Mouse (Mus musculus) liver, embryonic 15.5 days (tissue): ENCODE measurements at regions not wholly inside any gene's neighbourhood (a gene's known extent, or its start where the extent isn't known, plus 50 kb on each side); places are given as distances from the start of the nearest gene placed in this dataset.

Experiments used
- ATAC-seq: fragments of 200-750 bp; cut with Nextera tagmentation; 2 replicates; pipeline ENCODE4 v1.8.0; 2017; ENCODE audit warnings: moderate number of reproducible peaks, mild to moderate bottlenecking, moderate library complexity; ENCODE audit not compliant: insufficient read depth
- H3K27ac ChIP-seq: fragments of 300-500 bp; sonication (generic); replicated peaks from 2 replicates; pipeline ENCODE4 v1.5.1; 2015; ENCODE audit warnings: mild to moderate bottlenecking, inconsistent platforms
- H3K27me3 ChIP-seq: fragments of 300-500 bp; sonication (generic); 2 replicates; pipeline ENCODE4 v1.6.1; 2015; ENCODE audit warnings: mild to moderate bottlenecking, inconsistent platforms
- H3K36me3 ChIP-seq: fragments of 300-500 bp; sonication (generic); replicated peaks from 2 replicates; pipeline ENCODE4 v1.6.1; 2015; ENCODE audit warnings: moderate library complexity, mild to moderate bottlenecking, inconsistent platforms
- H3K4me1 ChIP-seq: fragments of 300-500 bp; sonication (generic); replicated peaks from 2 replicates; pipeline ENCODE4 v1.6.1; 2015; ENCODE audit warnings: inconsistent platforms
- H3K4me2 ChIP-seq: fragments of 300-500 bp; sonication (generic); 2 replicates; pipeline ENCODE4 v1.6.1; 2015; ENCODE audit warnings: moderate library complexity, mild to moderate bottlenecking, inconsistent platforms
- H3K4me3 ChIP-seq: fragments of 300-500 bp; sonication (generic); replicated peaks from 2 replicates; pipeline ENCODE4 v1.5.1; 2015; ENCODE audit warnings: mild to moderate bottlenecking, inconsistent platforms
- H3K9ac ChIP-seq: fragments of 300-500 bp; sonication (generic); 2 replicates; pipeline ENCODE4 v1.6.1; 2015; ENCODE audit warnings: moderate library complexity, mild to moderate bottlenecking, inconsistent platforms
- H3K9me3 ChIP-seq: fragments of 300-500 bp; sonication (generic); replicated peaks from 2 replicates; pipeline ENCODE4 v1.6.1; 2016; ENCODE audit warnings: inconsistent platforms
- WGBS: fragments of 180-500 bp; shearing (Covaris S2); methylation state at CpG from one replicate; pipeline ENCODE4 v1.1.7; 2015; ENCODE audit warnings: mixed read lengths; ENCODE audit not compliant: insufficient replicate concordance; 5-methylcytosine and 5-hydroxymethylcytosine counted together

DNA sequence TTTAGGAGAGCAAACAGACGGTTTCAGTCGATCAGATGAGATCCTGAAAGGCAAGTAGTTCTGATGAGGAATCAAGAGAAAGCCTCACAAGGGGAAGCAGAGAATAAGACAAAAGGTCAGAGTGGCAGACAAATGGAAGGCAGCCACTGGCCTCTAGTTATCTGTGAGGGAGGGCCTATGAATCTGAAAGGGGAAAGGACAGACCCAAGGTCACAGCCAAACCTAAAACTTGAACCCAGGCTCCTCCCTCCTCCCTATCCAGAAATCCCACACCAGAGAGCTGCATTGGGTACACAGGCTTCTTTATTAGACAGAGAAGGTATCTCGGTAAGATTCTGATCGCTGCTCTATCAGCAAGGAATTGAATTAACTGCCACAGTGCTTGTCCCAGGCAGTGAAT is 476.0 kb downstream of the Prss52 start:
- Histone ChIP-seq H3K27me3 (peaks cover 53% of the 10 kb centered on the region), H3K4me1 (no peaks in the 10 kb centered on the region), H3K9me3 (no peaks in the 10 kb centered on the region), H3K36me3 (no peaks in the 10 kb centered on the region), H3K9ac (no peak overlapping the region), H3K4me2 (no peak overlapping the region), H3K4me3 (no peak overlapping the region), H3K27ac (no peak overlapping the region)
- no peak for ATAC-seq
- WGBS = 60% methylated on average over 4 of the region's 4 CpGs

DNA sequence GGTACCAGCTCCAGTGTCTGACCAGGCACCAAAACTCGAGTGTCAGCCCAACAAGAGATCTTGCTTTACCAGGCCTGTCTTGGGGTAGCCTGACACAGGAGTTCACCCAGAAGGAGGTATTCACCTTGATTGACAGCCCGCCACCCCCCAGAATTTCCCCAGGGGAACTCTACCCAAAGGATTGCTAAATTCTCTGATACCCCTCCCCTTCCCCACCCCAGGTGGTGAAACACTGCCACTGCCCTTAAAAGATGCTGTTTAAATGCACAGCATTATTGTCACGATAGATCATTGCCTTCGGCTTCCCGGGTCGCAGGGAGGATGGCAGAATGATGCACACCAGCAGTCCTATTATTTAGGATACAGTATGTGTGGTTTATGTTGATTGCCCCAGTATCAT is 476.8 kb downstream of the Prss52 start:
- ATAC-seq = no peak
- no peaks in the 10 kb centered on the region for H3K9me3 ChIP-seq
- H3K4me2 ChIP-seq = no peak overlapping the region
- no peak overlapping the region for H3K4me3 ChIP-seq
- H3K27ac ChIP-seq = no peak overlapping the region
- no peak overlapping the region for H3K9ac ChIP-seq
- peaks cover 57% of the 10 kb centered on the region for H3K27me3 ChIP-seq
- no peaks in the 10 kb centered on the region for H3K36me3 ChIP-seq
- WGBS = 42% methylated on average over 6 of the region's 6 CpGs
- no peaks in the 10 kb centered on the region for H3K4me1 ChIP-seq

DNA sequence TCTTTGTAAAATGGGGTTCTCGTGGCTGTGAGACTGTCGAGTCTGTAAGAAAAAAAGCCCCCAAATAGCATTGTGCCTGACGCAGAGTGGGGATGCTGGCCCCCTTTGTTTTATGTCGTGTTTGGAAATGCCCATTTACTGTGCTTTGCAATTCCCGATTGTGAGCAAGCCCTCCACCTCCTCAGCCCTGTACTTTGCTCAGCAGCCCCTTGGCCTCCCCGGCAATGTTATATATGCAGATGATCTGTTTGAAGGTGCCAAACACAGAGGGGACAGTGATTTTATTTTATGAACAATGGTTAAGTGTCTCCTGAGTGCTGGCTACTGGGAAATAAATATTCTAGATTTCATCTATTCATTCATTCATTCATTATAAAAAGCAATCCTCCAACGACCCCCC is 477.6 kb downstream of the Prss52 start:
- no peak overlapping the region for H3K9ac ChIP-seq
- H3K4me2 ChIP-seq = no peak overlapping the region
- H3K4me1 ChIP-seq = no peaks in the 10 kb centered on the region
- no peaks in the 10 kb centered on the region for H3K36me3 ChIP-seq
- ATAC-seq = no peak
- H3K27me3 ChIP-seq = peaks cover 62% of the 10 kb centered on the region
- H3K4me3 ChIP-seq = no peak overlapping the region
- no peaks in the 10 kb centered on the region for H3K9me3 ChIP-seq
- 21% methylated on average over 7 of the region's 7 CpGs for WGBS
- no peak overlapping the region for H3K27ac ChIP-seq

DNA sequence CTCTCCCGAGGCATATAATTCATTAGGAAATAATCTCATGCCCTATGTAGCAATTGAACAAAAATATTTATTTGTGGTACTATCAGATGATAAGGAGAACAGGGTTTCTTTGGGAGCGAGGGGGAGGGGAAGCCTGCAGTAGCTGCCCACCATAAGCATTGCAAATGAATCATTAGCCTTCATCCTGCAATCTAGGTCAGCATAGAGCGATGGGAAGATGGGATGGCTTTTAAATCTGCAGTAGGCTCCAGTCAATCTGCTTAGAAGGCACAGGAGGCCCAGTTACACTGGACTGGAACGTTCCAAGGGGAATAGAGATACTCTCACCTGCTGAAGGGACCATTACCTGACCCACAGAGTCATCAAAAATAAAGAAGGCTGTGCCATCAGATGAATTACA is 478.7 kb downstream of the Prss52 start:
- H3K27ac ChIP-seq = no peak overlapping the region
- H3K9ac ChIP-seq = no peak overlapping the region
- peaks cover 74% of the 10 kb centered on the region for H3K27me3 ChIP-seq
- H3K36me3 ChIP-seq = no peaks in the 10 kb centered on the region
- no peaks in the 10 kb centered on the region for H3K9me3 ChIP-seq
- WGBS = 22% methylated on average over 4 of the region's 4 CpGs
- peaks cover 10% of the 10 kb centered on the region for H3K4me1 ChIP-seq
- ATAC-seq = no peak
- H3K4me2 ChIP-seq = no peak overlapping the region
- no peak overlapping the region for H3K4me3 ChIP-seq

DNA sequence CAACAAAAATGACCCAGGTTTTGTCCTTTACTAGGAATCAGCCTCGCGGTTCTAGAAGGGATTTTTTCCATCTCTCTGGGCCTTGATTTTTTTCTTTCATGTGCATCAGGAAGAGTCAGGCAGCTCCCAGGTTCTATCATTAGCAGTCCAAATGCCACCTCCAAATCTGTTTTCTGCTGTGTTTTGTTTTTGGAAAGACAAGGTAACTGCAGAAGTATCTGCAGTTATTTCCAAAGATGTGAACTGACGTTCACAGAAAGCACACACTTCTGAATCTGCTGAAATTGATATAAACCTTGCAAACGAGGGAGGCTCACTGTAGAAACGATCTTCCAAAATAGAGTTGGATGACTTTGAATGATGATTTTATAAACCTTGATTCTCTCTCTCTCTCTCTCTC is 480.1 kb downstream of the Prss52 start:
- Histone ChIP-seq H3K27ac (no peak overlapping the region), H3K9me3 (no peaks in the 10 kb centered on the region), H3K36me3 (no peaks in the 10 kb centered on the region), H3K4me3 (no peak overlapping the region), H3K9ac (no peak overlapping the region), H3K4me2 (no peak overlapping the region), H3K27me3 (peaks cover 84% of the 10 kb centered on the region), H3K4me1 (peaks cover 10% of the 10 kb centered on the region)
- WGBS = 46% methylated on average over 5 of the region's 5 CpGs
- ATAC-seq = no peak

DNA sequence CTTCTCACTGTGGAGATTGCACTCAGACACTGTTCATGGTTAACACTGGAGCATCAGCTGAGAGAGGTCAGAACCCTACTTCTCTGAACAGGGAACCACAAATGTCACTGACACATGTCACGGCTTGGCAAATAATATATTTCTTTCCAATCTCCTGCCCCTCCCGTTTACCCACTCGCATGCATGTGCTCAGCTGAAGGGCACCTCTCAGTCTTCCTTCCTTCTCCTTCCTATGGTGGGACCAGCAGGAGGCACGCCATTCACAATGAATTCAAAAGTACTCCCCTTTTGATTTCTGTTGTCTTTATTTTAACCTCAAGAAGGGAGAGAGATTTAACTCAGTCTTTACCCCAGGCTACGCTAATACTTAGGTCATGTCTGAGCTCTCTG is 481.0 kb downstream of the Prss52 start:
- Histone ChIP-seq H3K27ac (no peak overlapping the region), H3K9ac (no peak overlapping the region), H3K9me3 (no peaks in the 10 kb centered on the region), H3K4me1 (peaks cover 10% of the 10 kb centered on the region), H3K4me2 (no peak overlapping the region), H3K4me3 (no peak overlapping the region), H3K27me3 (peaks cover 93% of the 10 kb centered on the region), H3K36me3 (no peaks in the 10 kb centered on the region)
- WGBS = 9% methylated on average over 5 of the region's 5 CpGs
- ATAC-seq = no peak

DNA sequence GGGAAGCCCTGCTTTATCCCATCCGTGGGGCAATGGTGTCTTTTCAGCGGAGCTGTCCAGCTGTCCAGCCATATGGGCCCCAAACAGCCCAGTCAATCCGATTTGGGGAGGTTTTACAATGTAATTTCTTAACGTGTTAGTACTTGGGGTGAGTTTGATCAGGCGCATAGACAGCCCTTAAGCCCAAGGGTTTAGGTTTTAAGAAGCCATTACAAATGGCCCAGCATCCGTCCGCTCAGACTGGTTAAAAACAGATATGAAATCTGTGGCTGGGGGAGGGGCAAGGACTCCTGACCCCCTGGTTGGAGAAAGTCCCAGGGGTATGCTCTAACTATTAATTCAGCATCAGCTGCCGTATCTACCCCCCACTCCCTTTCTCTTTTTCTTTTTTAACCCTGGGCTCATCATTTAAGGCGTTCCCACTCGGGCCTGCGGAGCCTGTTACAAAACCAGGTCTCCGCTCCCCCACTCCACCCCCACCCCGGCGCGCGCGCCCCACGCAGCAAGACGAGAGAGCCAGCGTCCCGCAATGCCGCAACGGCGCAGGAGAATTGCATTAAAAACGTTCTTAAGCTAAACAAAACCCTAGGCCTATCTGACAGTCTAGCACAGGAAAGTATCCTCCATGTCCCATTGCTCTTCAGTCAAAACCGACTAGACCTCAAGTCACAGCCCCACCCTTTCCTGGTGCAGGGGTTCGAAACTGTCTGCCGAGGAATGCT is 481.5 kb downstream of the Prss52 start:
- peaks cover 94% of the 10 kb centered on the region for H3K27me3 ChIP-seq
- peaks cover 10% of the 10 kb centered on the region for H3K4me1 ChIP-seq
- no peaks in the 10 kb centered on the region for H3K36me3 ChIP-seq
- no peak for ATAC-seq
- no peak overlapping the region for H3K9ac ChIP-seq
- H3K9me3 ChIP-seq = no peaks in the 10 kb centered on the region
- no peak overlapping the region for H3K4me2 ChIP-seq
- 6% methylated on average over 28 of the region's 28 CpGs for WGBS
- no peak overlapping the region for H3K27ac ChIP-seq
- no peak overlapping the region for H3K4me3 ChIP-seq

DNA sequence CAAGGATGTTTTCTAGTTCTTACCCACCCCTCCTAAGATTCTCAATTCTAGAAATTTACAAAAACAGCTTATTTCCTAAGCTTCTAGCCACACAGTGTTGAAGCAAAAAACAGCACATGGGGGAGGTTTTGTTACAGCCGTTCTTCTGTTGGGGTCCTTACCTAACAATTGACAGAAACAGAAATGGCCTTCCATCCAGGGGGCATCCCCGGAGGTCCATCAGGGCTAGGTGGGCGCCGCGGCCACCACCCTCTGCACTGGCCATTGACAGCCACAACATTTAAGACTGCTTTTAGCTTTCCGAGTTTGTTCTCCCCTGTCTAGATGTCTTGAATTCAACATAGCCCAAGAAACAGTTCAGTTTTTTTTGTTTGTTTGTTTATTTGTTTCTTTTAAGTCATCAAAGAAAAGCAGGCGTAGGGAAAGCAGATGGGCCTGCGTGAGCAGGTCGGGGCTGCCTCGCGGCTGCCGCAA is 482.3 kb downstream of the Prss52 start:
- Histone ChIP-seq H3K9ac (no peak overlapping the region), H3K27me3 (peaks cover 96% of the 10 kb centered on the region), H3K4me1 (peaks cover 10% of the 10 kb centered on the region), H3K4me2 (no peak overlapping the region; the same call in 1 of the 2 replicates), H3K36me3 (no peaks in the 10 kb centered on the region), H3K27ac (no peak overlapping the region), H3K4me3 (no peak overlapping the region), H3K9me3 (no peaks in the 10 kb centered on the region)
- no peak for ATAC-seq
- WGBS = 5% methylated on average over 12 of the region's 12 CpGs

DNA sequence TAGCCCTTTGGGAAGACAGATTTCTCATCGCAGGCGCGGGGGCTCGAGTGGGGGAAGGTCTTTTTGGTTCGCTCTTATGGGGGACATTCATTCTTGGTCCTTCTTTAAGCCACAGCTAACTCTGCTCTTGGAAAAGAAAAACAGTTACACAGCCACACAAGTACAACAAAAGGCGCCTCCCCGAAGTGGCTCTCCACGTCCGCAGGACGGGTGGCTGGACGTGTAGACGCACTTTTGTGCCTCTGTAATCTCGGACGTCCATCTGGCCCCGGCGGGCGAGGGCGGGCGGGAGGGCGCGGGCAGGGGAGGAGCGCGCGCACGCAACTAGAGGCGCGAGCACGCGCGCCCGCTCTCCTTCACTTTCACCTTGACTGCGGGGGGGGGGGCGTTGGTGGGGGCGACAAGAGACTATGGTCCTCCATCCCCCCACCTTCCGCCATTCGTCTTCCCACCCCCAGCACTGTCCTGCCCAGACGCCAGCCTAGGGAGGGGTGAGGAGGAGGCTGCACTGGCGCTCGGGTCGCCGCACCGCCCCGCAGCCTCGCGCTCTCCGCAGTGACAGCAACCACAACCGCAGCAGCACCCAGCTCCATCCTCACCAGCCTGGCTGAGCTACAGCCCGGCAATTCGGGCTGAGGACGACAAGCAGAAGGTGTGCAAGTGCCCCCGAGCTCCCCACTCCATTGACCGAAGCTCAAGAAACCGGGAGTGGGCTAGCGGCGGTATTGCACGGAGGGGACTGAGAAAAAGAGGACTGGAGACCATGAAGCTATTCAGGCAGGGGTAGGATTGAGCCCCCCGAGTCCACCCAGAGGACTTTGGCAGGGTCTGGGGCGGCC is 483.0 kb downstream of the Prss52 start:
- Histone ChIP-seq H3K4me3 (peak overlapping the region; percentile 47), H3K36me3 (no peaks in the 10 kb centered on the region), H3K27me3 (peaks cover 98% of the 10 kb centered on the region), H3K4me2 (peak overlapping the region; percentile 64), H3K27ac (no peak overlapping the region), H3K4me1 (peaks cover 10% of the 10 kb centered on the region), H3K9me3 (no peaks in the 10 kb centered on the region), H3K9ac (no peak overlapping the region)
- ATAC-seq = no peak
- under 1% methylated on average over 56 of the region's 58 CpGs for WGBS

DNA sequence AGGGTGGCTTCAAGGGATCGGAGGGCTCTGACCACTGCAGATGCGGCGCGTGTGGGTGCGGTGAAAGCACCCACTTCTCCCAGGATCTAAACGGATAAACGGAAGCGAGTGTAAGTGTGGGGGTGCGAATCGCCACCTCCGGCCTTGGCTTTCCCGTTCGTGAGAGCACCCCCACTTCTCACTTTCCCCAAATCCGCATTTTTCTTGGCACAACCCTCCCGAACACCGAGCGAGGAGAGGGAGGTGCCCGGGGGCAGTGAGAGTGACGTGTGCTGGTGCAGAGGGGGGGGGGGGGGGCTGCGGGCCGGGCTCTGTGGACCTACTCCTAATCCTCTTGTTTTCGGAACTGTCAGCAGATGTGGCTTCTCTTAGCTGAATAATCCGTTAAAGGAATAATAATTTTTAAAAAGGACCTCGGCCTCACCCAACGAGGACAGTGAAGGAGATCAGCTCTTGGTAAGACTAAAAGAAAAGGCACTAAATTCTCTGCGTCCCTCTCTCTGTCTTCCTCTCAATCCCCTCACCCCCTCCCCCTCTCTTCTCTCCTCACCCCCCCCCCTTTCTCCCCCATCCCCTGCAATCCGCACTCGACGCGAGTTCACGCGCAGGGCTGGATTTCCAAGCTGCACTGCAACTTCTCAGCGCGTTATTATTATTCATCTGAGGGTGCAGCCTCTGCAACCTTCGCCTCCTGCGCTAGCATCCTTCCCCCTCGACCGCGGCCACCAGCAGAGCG is 483.8 kb downstream of the Prss52 start:
- Histone ChIP-seq H3K4me1 (peaks cover 10% of the 10 kb centered on the region), H3K9ac (no peak overlapping the region), H3K27me3 (peaks cover 98% of the 10 kb centered on the region), H3K27ac (no peak overlapping the region), H3K4me2 (peak overlapping the region; percentile 64), H3K9me3 (no peaks in the 10 kb centered on the region), H3K36me3 (no peaks in the 10 kb centered on the region), H3K4me3 (peak overlapping the region; percentile 47)
- ATAC-seq = no peak
- WGBS = 2% methylated on average over 40 of the region's 40 CpGs

DNA sequence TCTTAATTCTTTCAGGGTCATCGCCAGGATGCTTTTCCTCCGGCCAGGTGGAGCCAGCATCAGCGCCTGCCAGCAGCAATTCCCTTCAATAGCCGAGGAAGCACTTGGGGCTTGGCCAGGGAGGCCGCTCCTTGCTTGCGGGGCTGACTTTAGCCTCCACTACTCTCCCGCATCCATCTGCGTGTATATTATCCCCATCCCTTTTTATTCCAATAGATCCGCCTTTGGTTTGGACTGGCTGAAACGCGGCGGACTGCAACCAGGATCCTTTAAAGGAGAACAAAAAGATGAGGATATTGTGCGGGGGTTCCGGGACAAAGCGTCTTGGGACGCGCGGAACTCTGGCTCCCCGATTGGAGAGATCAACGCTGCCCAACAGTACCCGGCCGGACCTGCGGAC is 484.5 kb downstream of the Prss52 start:
- no peak overlapping the region for H3K27ac ChIP-seq
- no peaks in the 10 kb centered on the region for H3K9me3 ChIP-seq
- no peak overlapping the region for H3K9ac ChIP-seq
- H3K4me3 ChIP-seq = no peak overlapping the region
- no peak overlapping the region for H3K4me2 ChIP-seq
- no peak for ATAC-seq
- peaks cover 10% of the 10 kb centered on the region for H3K4me1 ChIP-seq
- H3K36me3 ChIP-seq = no peaks in the 10 kb centered on the region
- WGBS = 2% methylated on average over 23 of the region's 23 CpGs
- peaks cover 98% of the 10 kb centered on the region for H3K27me3 ChIP-seq
